Mouse (Mus musculus): ENCODE results near the gene Col23a1. TPM values are rescaled to one million over a fixed set of nuclear protein-coding genes. Genes with fewer than 3 reads are reported as not detected.
"Not testable (repeated sequence)": the region's sequence is repeated elsewhere in the genome, so short reads cannot be mapped to it uniquely, and the experiment has no call there.

Gene Col23a1
- total RNA-seq, 2 experiments from 2014 or later, result not detected

- no peak for ATAC-seq (replicated peaks; ENCODE audit: low FRiP score, low TSS enrichment, poor library complexity, severe bottlenecking)
Observed at GRCm38 (mm10) chr11:51627907-51628306, 338.2 kb downstream of the Col23a1 start.

GRCm38 (mm10) chr11:51629651-51630314 lies 340.1 kb downstream of the Col23a1 start:
- ATAC-seq (replicated peaks; ENCODE audit: low FRiP score, low TSS enrichment, poor library complexity, severe bottlenecking), result no peak

GRCm38 (mm10) chr11:51632130-51632753 lies 342.5 kb downstream of the Col23a1 start:
- no peak for ATAC-seq (replicated peaks; ENCODE audit: low FRiP score, low TSS enrichment, poor library complexity, severe bottlenecking)

GRCm38 (mm10) chr11:51633200-51633599 lies 343.5 kb downstream of the Col23a1 start:
- not testable (repeated sequence) for ATAC-seq (replicated peaks; ENCODE audit: low FRiP score, low TSS enrichment, poor library complexity, severe bottlenecking)

Other genes starting within 250 kb of the Col23a1 start
- gene Olfr1375, start 241.8 kb upstream of the Col23a1 start, total RNA-seq (2014; fragmentation: Nextera tagmentation), result not detected in 2 replicates
- gene Olfr1375, start 241.8 kb upstream of the Col23a1 start, total RNA-seq (2017), result not detected in 2 replicates
- gene Zfp354a, start 230.7 kb upstream of the Col23a1 start, total RNA-seq (2014; fragmentation: Nextera tagmentation), result not detected in 2 replicates
- gene Zfp354a, start 230.7 kb upstream of the Col23a1 start, total RNA-seq (2017), result not detected in 2 replicates
- not detected in 2 replicates for gene Gm12569, start 69.4 kb upstream of the Col23a1 start, total RNA-seq (2014; fragmentation: Nextera tagmentation)
- not detected in 2 replicates for gene Gm12569, start 69.4 kb upstream of the Col23a1 start, total RNA-seq (2017)
- 110 TPM in 2 replicates for gene Clk4, start 28.2 kb upstream of the Col23a1 start, total RNA-seq (2014; fragmentation: Nextera tagmentation)
- gene Clk4, start 28.2 kb upstream of the Col23a1 start, total RNA-seq (2017), result 179 and 188 TPM in 2 replicates
- not detected in 2 replicates for gene BC049762, start 26.9 kb upstream of the Col23a1 start, total RNA-seq (2014; fragmentation: Nextera tagmentation)
- not detected in 2 replicates for gene BC049762, start 26.9 kb upstream of the Col23a1 start, total RNA-seq (2017)